Mouse (Mus musculus) heart, embryonic 15.5 days (tissue): ENCODE data around the gene Crybb2. TPM values are rescaled to one million over a fixed set of nuclear protein-coding genes. Genes with fewer than 3 reads are reported as not detected.
A peak's percentile ranks its signal among the peaks of the same experiment; 100 is the strongest.

ENCODE experiments used
- ATAC-seq: fragments of 200-750 bp; cut with Nextera tagmentation; replicated peaks from 2 replicates; pipeline ENCODE4 v1.8.0; 2017; ENCODE audit warnings: low read depth, moderate TSS enrichment; ENCODE audit not compliant: insufficient number of reproducible peaks, insufficient read depth, low FRiP score
- H3K27ac ChIP-seq: fragments of 300-500 bp; sonication (generic); 2 replicates; pipeline ENCODE4 v1.5.1; 2015; ENCODE audit warnings: mild to moderate bottlenecking, inconsistent platforms
- H3K27me3 ChIP-seq: fragments of 300-500 bp; sonication (generic); 2 replicates; pipeline ENCODE4 v1.6.1; 2015; ENCODE audit warnings: inconsistent platforms
- H3K36me3 ChIP-seq: fragments of 300-500 bp; sonication (generic); 2 replicates; pipeline ENCODE4 v1.6.1; 2015; ENCODE audit warnings: mild to moderate bottlenecking, inconsistent platforms
- H3K4me1 ChIP-seq: fragments of 300-500 bp; sonication (generic); replicated peaks from 2 replicates; pipeline ENCODE4 v1.6.1; 2015; ENCODE audit warnings: inconsistent platforms
- H3K4me2 ChIP-seq: fragments of 300-500 bp; sonication (generic); 2 replicates; pipeline ENCODE4 v1.6.1; 2015; ENCODE audit warnings: inconsistent platforms, mild to moderate bottlenecking, moderate library complexity
- H3K4me3 ChIP-seq: fragments of 300-500 bp; sonication (generic); 2 replicates; pipeline ENCODE4 v1.5.1; 2015; ENCODE audit warnings: mild to moderate bottlenecking, inconsistent platforms
- H3K9ac ChIP-seq: fragments of 300-500 bp; sonication (generic); 2 replicates; pipeline ENCODE4 v1.6.1; 2015; ENCODE audit warnings: mild to moderate bottlenecking, inconsistent platforms
- H3K9me3 ChIP-seq: fragments of 300-500 bp; sonication (generic); replicated peaks from 2 replicates; pipeline ENCODE4 v1.6.1; 2016; ENCODE audit warnings: inconsistent platforms
- WGBS: fragments of 180-500 bp; shearing (Covaris S2); methylation state at CpG from one replicate; pipeline ENCODE4 v1.1.7; 2015; ENCODE audit warnings: mixed read lengths; 5-methylcytosine and 5-hydroxymethylcytosine counted together
- polyA plus RNA-seq: library from polyadenylated mRNA; unstranded; fragments of >200 nt; fragmentation: Nextera tagmentation; extraction: Ambion mirVana; gene quantifications from 2 replicates; pipeline ENCODE4 v1.2.1, GENCODE M21; 2015

Crybb2 gene
- polyA plus RNA-seq, 1 experiment from 2014 or later: not detected

DNA sequence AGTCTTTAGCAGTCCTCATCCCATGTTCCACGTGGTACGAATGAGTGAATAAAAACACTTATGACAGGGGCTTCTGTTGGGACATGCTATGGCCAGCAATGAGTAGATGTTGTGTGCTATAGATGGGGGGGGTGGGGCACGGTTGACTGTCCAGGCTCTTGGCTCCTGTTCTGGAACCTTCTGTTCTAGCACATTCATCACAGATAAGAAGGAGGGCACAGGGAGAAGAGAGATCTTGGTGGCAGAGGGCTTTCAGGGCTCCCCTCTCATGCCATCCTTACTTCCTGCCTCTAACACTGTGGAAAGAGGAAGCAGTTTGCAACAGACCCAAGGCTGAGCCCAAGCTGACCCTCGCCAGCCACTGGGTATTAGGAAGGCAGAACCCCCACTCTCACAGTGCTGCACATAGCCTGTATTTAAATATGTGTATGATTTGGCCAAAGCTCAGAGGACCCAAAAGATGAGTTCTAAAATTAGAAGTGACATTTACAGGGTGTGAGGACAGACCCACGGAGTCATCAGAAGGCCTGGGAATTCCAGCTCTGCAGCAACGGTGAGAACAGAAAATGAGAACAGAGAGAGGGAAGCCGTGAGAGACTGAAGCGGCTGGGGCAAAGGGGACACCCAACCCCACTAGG, 60.6 kb downstream of the Crybb2 start:
- peaks cover 55% of the 10 kb centered on the region for H3K4me1 ChIP-seq
- no peak overlapping the region for H3K4me3 ChIP-seq
- 0 out of 2 replicates have a peak, but pooled peaks have one; percentile 23 for ATAC-seq
- 0 out of 2 replicates have a peak overlapping the region, but pooled peaks have one; percentile 31 for H3K9ac ChIP-seq
- no peaks in the 10 kb centered on the region for H3K27me3 ChIP-seq
- peak overlapping the region; percentile 79 for H3K27ac ChIP-seq
- H3K36me3 ChIP-seq: no peaks in the 10 kb centered on the region
- 46% methylated on average over 8 of the region's 8 CpGs for WGBS
- no peaks in the 10 kb centered on the region for H3K9me3 ChIP-seq
- peak overlapping the region; percentile 49 for H3K4me2 ChIP-seq

DNA sequence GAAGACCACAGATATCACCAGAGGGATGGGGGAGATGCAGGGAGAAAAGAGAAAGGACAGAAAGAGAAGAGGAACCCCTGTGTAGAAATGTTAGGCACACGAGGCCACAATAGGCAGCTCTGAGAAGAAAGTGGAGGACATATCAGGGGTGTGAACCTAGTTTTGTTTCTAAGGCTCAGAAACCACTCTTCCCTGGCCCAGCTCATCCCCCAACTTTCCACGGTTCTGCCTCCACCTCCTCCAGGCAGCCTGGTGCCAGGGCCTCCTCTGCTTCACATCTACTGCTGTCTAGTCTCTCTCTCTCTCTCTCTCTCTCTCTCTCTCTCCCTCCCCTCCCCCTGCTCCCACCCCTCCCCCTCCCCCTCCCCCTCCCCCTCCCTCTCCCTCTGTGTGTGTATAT, 61.4 kb downstream of the Crybb2 start:
- WGBS: 78% methylated on average over 2 of the region's 2 CpGs
- no peak overlapping the region for H3K27ac ChIP-seq
- no peaks in the 10 kb centered on the region for H3K9me3 ChIP-seq
- H3K4me3 ChIP-seq: no peak overlapping the region
- no peaks in the 10 kb centered on the region for H3K36me3 ChIP-seq
- no peak for ATAC-seq
- no peak overlapping the region for H3K4me2 ChIP-seq
- no peak overlapping the region for H3K9ac ChIP-seq
- H3K27me3 ChIP-seq: no peaks in the 10 kb centered on the region
- peaks cover 46% of the 10 kb centered on the region for H3K4me1 ChIP-seq

Other genes with a start within 250 kb of the Crybb2 start
- 22.5 and 22.6 TPM in 2 replicates for gene Myo18b, start 173.8 kb downstream of the Crybb2 start, polyA plus RNA-seq
- gene Grk3, start 54.3 kb downstream of the Crybb2 start, polyA plus RNA-seq: 16.6 and 20.8 TPM in 2 replicates
- gene Crybb3, start 11.5 kb upstream of the Crybb2 start, polyA plus RNA-seq: 0.83 and 1.5 TPM in 2 replicates
- 14.1 and 17.4 TPM in 2 replicates for gene 2900026A02Rik, start 151.1 kb upstream of the Crybb2 start, polyA plus RNA-seq
- gene Tmem211, start 156.8 kb upstream of the Crybb2 start, polyA plus RNA-seq: not detected in 2 replicates
- gene Sgsm1, start 240.7 kb upstream of the Crybb2 start, polyA plus RNA-seq: 0.62 and 1.9 TPM in 2 replicates